Mouse (Mus musculus): ENCODE data around the gene Chrdl2.

DNA sequence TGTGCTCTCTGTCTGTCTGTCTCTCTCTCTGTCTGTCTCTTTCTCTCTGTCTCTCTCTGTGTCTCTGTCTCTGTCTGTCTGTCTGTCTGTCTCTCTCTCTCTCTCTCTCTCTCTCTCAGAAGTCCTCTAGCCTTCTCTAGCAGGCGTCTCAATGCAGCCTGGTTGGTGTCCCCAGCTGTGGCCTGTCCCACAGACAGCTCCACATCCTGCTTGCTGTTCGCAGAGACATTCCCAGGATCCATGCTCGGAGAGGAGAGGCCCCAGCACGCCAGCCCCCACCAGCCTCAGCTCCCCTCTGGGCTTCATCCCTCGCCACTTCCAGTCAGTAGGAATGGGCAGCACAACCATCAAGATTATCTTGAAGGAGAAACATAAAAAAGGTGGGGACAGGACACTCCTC, 21.4 kb downstream of the Chrdl2 start:
- no peak for TF ChIP-seq CTCF (IDR thresholded peaks at IDR 0.05; ENCODE audit: control insufficient read depth, insufficient read depth, low read length)
- TF ChIP-seq POLR2A (IDR thresholded peaks at IDR 0.05; ENCODE audit: borderline replicate concordance, control insufficient read depth, low read depth, low read length), result no peak
